Mouse (Mus musculus) brain, embryonic 18.5 days (tissue): ENCODE data around the gene Prnp.

Source experiments
- DNase-seq: peaks from one replicate; pipeline ENCODE4 v3.0.0-alpha.2; 2012; ENCODE audit warnings: low read depth, low spot score

Prnp gene

DNA sequence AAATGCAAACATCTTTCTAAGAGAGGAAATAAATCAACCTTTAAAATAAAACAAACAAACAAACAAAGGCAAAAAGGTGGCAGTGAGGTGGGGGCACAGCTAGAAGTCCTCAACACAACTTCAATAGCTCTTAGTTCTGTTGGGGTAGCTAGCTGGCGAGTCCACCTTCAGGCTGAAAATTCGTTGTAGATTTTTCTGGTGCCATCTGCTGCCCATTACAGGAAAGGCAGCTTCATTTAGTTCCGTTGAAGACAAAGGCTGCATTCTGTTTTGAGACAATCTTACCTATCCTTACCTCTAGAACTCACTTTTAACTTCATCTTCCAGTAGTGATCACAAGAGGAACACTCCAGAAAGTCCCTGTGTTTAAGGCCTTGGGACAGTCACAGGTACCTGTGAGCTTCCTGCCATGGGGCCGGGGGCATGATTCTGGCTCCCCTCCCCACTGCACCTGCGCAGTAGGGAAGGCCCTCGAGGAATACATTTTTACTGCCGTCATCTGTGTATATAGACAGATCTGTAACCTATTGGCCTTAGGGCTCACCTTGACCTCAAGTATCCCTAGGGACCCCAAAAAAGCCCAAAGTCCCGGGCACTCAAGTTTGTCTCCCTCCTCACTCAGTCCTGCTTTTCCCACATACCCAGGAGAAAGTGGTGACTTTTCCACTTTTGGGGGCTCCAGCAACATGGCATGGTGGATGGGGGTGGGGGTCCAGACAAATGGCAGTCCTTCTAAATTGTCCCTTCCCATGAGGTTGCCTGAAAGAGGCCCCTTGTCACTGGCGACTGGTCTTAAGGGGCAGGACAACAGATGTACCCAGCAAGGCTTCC is 40.3 kb downstream of the Prnp start:
- peak; percentile 54 for DNase-seq

DNA sequence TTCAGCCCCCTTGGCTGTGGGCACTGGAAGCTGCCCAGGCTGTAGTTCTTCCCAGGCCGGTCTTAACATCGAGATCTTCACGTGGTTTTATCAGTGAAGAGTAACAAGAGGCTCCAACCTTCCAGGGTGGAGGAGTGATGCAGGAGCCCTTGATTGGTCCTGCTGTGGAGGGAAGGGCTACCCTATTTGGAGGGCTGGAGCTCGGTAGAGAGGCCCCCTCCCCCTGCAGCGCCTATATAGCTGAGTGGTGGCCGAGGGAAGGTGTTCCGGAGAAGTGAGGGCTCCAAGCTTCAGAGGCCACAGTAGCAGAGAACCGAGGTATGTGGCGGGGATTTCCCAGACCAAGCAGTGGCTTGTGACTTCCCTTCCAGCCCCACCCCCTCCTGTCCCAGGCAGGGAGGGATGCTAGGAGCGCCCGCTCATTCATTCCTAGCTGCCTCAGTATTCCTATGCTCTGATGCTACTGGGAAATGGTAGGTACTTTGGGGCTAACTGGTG is 40.9 kb downstream of the Prnp start, which contains the start of gene Prnd:
TSS of gene Prnd (plus strand) at position 264 of the 498 bp plus-strand sequence.
- DNase-seq: no peak

- no peak for DNase-seq
Measured at GRCm38 (mm10) chr2:131952456-131952855, 42.7 kb downstream of the Prnp start.

DNA sequence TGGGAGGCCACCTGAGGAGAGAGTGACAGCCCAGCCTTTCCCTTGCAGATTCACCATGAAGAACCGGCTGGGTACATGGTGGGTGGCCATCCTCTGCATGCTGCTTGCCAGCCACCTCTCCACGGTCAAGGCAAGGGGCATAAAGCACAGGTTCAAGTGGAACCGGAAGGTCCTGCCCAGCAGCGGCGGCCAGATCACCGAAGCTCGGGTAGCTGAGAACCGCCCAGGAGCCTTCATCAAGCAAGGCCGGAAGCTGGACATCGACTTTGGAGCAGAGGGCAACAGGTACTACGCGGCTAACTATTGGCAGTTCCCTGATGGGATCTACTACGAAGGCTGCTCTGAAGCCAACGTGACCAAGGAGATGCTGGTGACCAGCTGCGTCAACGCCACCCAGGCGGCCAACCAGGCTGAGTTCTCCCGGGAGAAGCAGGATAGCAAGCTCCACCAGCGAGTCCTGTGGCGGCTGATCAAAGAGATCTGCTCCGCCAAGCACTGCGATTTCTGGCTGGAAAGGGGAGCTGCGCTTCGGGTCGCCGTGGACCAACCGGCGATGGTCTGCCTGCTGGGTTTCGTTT is 43.3 kb downstream of the Prnp start:
- DNase-seq: no peak

DNA sequence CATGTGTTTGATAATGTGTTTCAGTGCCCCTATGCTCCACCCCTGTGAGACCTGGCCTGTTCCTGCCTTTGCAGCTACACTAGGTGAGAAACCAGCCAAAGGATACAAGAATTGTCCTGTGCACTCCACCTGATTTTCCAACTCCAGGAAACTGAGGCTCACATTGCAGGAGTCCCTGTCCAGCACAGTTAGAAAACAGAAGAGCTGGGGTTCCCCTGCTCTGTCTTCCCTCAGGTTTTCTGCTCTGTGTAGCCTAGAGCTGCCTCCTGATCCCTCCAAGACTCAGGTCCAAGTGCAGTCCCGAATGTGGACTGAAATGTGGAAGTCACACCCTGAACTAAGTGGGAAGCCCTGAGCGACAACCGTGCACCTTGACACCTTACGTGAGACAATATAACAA is 44.0 kb downstream of the Prnp start:
- DNase-seq: no peak

DNA sequence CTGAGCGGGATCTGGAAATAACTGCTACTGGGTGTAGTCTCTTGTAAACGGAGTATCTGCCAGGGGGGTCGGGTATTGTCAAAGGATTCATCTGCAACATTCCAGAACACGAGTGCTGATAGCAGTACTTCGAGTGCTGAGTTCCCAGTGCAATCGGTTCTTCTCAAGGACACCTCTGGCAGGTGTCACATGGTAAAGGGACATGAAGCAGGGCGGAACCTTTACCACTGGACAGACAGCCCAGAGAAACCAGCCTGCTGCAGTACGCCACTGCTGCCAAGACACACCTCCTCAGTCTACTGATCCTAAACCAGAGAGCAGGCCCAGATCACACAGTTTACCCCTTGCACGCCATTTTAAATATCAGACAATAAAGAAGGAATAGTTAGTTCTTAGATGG is 45.1 kb downstream of the Prnp start:
- no peak for DNase-seq

DNA sequence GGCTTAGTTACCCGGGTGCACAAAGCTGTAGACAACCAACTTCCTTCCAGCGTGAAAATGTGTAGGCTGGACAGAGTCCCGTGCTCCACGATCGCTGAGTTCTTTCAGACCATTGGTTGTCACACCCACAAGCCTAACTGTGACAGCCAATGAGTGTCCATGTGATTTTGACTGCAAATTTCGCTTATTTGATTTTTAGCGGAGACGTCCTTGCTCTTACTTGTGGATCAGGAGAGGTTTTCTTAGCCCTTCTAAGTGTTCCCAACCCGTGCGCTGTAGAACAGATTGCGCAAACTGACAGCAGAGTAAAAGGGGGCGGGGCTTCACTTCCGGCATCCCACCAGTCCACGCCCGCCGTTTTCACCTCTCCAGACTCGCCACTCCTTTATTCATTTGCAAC is 45.5 kb downstream of the Prnp start:
- no peak for DNase-seq

- no peak for DNase-seq
Measured at GRCm38 (mm10) chr2:131956336-131957256, 46.9 kb downstream of the Prnp start.

GRCm38 (mm10) chr2:131957731-131958222 is 48.0 kb downstream of the Prnp start:
- DNase-seq: no peak

DNA sequence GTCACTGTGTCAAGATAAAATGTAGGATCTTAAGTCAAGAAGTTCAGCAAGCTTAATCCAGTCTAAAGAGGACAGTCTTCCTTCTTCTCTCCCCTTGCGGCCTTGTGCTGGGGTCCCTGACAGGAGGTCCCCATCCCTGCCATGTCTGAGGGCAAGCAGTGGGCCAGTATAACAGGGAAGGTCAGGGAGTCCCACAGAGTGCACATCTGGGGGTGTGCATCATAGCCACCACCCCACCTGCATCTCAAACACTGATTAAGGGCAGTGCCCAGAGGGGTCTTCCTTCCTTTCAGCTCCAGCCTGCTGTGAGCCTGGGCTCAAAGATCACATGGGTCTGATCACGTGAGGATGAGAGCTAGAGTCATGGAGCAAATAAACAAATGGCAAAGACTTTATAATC is 51.9 kb downstream of the Prnp start:
- no peak for DNase-seq

- DNase-seq: no peak
Measured at GRCm38 (mm10) chr2:131970597-131970996, 60.9 kb downstream of the Prnp start.

- DNase-seq: no peak
Measured at GRCm38 (mm10) chr2:131971098-131971497, 61.4 kb downstream of the Prnp start.

- DNase-seq: no peak
Measured at GRCm38 (mm10) chr2:131976663-131977062, 66.9 kb downstream of the Prnp start.

DNA sequence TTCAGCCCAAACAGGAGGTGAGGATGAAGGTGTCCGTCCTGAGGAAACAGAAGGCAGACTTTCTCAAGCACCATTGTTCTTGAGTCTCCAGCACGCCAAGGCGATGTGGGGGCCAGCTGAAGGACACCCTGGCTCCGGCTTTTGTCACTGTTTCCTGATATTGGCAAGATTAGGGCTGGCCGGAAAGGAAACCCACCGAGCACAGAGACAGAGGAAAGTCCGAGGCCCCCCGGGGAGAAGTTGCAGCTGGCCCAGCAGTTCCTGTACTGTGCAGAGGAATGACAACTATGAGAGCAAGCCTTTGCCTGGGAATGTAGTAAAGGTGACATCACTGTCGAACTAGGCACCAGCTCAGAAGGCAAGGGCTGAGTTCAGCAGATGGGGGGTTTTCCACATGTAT is 71.1 kb downstream of the Prnp start:
- DNase-seq: no peak

GRCm38 (mm10) chr2:131982546-131983196 is 72.9 kb downstream of the Prnp start:
- DNase-seq: peak; percentile 22

DNA sequence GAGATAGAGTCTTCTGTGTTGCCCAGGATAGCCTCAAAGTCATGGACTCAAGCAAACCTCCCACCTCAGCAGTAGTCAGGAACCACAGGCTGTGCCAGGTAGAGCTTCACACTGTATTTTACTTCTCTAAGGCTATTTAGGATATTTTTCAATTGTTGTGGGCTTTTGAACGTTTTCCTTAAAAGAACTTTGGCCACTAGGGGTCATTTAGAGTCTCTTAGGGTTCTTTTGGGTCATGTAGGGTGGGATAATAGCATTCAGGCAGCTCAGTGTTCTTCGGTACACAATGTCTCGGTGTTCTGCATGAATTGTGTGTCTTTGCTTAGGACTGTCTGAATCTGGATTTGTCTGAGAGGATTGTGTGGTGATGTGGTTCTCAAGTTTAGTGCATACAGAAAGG is 78.2 kb downstream of the Prnp start:
- DNase-seq: no peak
